In genomic region chr12:117291943-117292342, GRCm38 (mm10) we compare ENCODE assay signal across 21 mouse cellular contexts.
DNase-seq lines count a peak whose midpoint lies in the region; TF ChIP-seq lines count a peak whose summit lies in the region.
"Had no signal": no experiment of that assay in that cellular context is flagged by ENCODE, and none has a peak within 500 bp of the region (broad histone marks: within the 10 kb centered on the region; RNA-seq: fewer than 3 reads in every experiment).

No protein-coding gene starts in this region.

- TF ChIP-seq CTCF in left cerebral cortex, adult 2 months (IDR thresholded peaks at IDR 0.05) = no peak

- H3K27ac ChIP-seq in left cerebral cortex, adult 2 months = 0 out of 2 replicates have a peak overlapping the region, but pooled peaks have one; percentile 42
- H3K27ac ChIP-seq: embryonic facial prominence, embryonic 10.5 days; embryonic facial prominence, embryonic 12.5 days; forebrain, embryonic 13.5 days; forebrain, embryonic 15.5 days had no signal

- intact Hi-C loops in left cerebral cortex, adult 2 months (cut with DNase I) = no loop called here

- peak; percentile 24 for DNase-seq in adrenal gland, adult 2 months
- DNase-seq in adrenal gland, postnatal 4 days (ENCODE audit: low spot score in 2 of 2) = no peak
- DNase-seq in left cerebral cortex, adult 2 months (ENCODE audit: extremely low spot score in 1 of 2, low spot score in 2 of 2) = no peak
- DNase-seq in left cerebral cortex, adult 8-10 months (ENCODE audit: low spot score in 2 of 2) = no peak
- DNase-seq in brain, adult 2 months (ENCODE audit: low read depth, low spot score) = peak; percentile 60
- DNase-seq in telencephalon, adult 2 months (ENCODE audit: low read depth, low spot score) = peak; percentile 59
- no peak for DNase-seq in thymus, postnatal 25 days
- DNase-seq: adrenal gland, postnatal 10 days; adrenal gland, postnatal 25 days; B cell, adult 2 months; cerebellum, adult 11 months; cerebellum, adult 18-20 months; cerebellum, adult 8-10 months; cerebellum, adult 9-11 months; cerebellum, postnatal 14 days; cerebellum, postnatal 36 days; forebrain, postnatal 0 days had no signal

- no peak overlapping the region for H3K4me3 ChIP-seq in left cerebral cortex, adult 2 months
- H3K4me3 ChIP-seq: embryonic facial prominence, embryonic 10.5 days; embryonic facial prominence, embryonic 12.5 days; forebrain, embryonic 13.5 days; forebrain, embryonic 15.5 days had no signal

Comparison
In these comparisons a context has a peak if more than half of its experiments do, and no peak if none do; other contexts are left out.
1. DNase-seq: peak in adrenal gland, adult 2 months (single experiment), brain, adult 2 months (single experiment) and telencephalon, adult 2 months (single experiment); none in adrenal gland, postnatal 4 days (0 of 2), left cerebral cortex, adult 2 months (0 of 2), left cerebral cortex, adult 8-10 months (0 of 2) and thymus, postnatal 25 days (single experiment).